Mouse (Mus musculus) spleen, adult 2 months (tissue): ENCODE measurements at regions not wholly inside any gene's neighbourhood (a gene's known extent, or its start where the extent isn't known, plus 50 kb on each side); places are given as distances from the start of the nearest gene placed in this dataset.

ENCODE experiments used
- CTCF ChIP-seq: fragments of 200-500 bp; IDR thresholded peaks from 2 replicates; pipeline ENCODE4 v1.5.1; 2011; ENCODE audit warnings: mild to moderate bottlenecking, inconsistent platforms; ENCODE audit not compliant: insufficient read depth, insufficient read length, insufficient replicate concordance; ENCODE audit errors: extremely low read depth
- POLR2A ChIP-seq: fragments of 200-500 bp; IDR thresholded peaks from 2 replicates; pipeline ENCODE4 v1.6.1; 2011; ENCODE audit warnings: low read depth, low read length, inconsistent platforms

DNA sequence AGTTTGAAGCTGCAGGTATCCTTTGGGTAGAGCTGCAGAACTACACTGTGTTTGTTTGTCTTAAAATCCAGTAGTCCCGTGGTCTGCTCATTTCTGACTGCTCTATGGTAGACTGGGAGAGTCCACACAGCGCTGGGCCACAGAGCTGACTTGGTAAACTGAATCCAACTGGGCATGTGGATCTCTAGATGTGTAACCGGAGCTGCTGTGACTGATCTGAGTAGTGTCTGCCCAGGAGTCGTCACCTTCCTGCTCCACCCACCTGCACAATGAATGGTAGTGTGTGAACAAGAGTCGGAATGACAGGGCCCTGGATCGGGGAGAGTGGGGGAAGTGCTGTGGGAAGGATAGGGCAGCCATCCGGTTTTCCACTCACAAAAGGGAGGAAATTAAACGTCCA is 87.5 kb upstream of the Fam3c start:
- TF ChIP-seq CTCF (no peak), POLR2A (no peak)
